Mouse (Mus musculus): ENCODE results near the gene Zfp82. TPM values are rescaled to one million over a fixed set of nuclear protein-coding genes. Genes with fewer than 3 reads are reported as not detected.

Zfp82 gene
- total RNA-seq, 2 experiments from 2014 or later, result 1.6 to 2.7 TPM

DNA sequence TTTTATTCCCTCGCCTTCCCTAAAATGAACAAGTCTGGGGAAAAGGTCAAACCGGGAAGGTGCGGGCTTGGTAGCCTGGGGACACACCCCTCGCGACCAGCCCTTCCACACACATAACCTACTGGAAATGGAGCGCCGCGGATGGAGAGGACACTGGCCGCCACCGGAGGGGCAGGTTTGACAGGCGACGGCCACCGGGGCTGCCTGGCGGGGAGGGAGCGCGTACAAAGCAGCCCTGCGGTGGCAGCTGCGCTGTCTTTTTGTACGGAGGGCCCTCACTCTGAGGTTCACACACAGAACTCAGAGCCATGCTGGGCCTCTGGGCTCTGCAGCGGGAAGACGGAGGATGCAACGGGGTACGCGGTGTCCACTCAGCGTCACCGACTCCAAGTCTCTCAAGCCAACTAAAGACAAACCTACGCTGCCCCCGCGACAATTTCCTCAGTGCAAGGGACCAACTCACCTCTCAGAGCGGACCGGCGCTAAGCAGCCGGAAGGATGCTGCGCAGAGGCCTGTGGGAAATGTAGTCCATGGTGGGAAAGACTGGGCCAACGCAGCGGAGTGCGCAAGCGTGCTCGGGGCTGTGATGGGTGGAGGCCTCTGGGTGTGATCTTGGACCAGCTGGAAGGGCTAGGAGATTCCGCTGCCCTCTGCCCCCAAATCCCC lies 21.7 kb downstream of the Zfp82 start, which contains the start of gene Zfp14:
Gene Zfp14, minus strand, starts transcription at position 499 of the 667 bp plus-strand sequence.
- peak; percentile 90 for DNase-seq (ENCODE audit: low spot score)

DNA sequence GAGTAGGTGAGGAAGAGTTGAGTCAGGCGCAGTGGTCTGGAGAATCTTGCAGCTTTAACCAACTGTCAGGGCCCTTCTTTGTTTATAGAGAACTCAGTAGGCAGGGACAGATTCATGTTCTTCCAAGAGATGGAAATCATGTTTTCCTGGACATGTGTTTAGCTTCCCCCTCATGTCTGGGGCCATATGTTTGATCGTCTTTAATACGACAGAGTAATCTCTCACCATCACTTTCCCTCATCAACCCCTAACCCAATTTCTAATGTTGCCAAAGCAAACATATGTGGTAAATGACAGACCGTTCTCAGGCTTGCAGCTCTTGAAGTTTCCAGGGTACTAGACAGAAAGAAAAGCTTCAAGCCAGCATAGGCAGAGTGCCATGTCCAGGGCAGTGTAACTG lies 24.6 kb downstream of the Zfp82 start:
- DNase-seq (ENCODE audit: low spot score), result no peak

DNA sequence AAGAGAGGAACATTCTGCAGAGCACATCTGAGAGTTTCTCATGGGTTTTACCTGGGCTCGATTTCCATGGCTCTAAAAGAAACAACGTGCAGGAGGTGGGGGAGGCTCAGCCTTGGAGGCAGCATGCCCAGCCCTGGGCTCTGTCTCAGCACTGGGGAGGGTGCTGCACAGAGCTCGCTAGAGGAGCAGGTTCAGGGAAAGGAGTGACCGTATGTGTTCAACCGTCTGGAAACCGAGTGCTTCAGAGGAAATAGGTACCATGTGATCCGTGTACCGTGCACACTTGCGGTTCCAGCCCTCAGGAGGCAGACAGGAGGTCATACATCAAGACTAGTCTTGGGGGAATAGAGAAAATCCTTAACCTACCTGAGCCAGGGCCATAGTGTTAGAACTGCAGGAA lies 28.3 kb downstream of the Zfp82 start:
- no peak for DNase-seq (ENCODE audit: low spot score)

DNA sequence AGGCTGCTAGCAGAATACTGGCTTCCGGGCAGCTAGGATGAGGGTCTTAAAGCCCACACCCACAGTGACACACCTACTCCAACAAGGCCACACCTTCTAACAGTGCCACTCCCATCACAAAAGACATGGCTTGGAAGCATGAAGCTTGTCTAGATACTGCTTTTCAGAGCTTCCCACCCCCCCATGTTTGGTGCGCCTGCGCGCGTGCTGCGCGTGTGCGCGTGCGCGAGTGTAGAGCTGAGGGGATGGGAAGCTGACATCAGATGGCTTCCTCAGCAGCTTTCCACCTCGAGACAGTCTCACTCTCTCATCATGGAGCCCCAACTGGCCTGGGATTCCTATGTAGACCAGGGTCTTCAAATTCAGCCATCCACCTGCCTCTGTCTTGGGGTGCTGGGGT lies 38.4 kb downstream of the Zfp82 start:
- DNase-seq (ENCODE audit: low spot score), result no peak

DNA sequence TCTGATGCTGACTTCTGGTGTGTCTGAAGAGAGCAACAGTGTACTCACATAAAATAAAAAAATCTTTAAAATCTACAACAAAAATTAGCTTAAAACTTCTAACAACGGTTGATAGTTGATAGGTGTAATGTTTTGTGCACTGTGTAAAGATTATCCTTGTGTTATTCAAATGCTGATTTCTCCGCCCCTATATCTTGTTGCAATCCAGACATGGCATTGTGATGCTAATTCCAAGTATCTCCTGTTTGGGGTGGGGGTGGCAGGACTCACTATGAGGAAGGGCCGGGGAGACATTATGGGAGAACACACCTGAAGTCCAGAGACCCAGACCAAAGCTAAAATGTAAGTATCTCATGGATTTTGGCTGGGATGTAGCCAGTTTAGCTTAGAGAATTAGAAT lies 41.3 kb downstream of the Zfp82 start:
- no peak for DNase-seq (ENCODE audit: low spot score)

DNA sequence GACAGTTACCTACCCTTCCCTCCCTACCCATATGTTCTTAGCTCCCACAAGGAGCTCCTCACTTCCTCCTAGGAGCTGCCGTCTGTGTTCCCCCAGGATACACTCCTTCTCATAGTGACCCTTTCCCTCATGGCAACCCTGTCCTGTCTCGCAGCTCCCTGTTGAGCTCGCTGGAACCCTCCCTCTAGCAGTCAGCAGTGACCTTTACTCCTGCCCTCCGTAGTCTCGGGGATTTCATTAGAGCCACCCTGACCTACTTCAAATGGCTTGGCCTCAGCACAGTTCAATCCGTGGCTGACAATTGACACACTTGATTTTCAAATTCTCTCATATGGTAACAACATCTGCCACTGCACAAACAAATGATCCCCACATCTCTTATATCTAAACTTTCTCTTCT lies 42.0 kb downstream of the Zfp82 start:
- no peak for DNase-seq (ENCODE audit: low spot score)

DNA sequence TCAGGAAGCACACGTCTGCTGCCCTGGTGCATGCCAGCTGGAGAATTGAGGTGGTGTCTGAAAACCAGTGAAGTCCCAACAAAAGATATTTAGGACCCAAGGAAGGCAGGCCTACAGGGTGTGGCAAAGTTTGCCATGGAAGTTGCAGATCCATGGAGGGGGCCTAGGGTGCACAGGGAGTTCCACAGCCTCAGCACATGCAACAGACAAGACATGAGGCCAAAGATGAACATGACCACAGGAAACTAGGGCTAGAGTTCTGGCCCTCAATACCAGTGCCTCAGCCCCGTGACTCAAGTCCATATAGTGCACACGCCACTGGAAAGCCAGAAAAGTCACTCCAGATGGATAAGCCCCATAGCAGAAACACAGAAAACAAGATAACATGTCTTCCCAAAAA lies 44.1 kb downstream of the Zfp82 start:
- DNase-seq (ENCODE audit: low spot score), result no peak

DNA sequence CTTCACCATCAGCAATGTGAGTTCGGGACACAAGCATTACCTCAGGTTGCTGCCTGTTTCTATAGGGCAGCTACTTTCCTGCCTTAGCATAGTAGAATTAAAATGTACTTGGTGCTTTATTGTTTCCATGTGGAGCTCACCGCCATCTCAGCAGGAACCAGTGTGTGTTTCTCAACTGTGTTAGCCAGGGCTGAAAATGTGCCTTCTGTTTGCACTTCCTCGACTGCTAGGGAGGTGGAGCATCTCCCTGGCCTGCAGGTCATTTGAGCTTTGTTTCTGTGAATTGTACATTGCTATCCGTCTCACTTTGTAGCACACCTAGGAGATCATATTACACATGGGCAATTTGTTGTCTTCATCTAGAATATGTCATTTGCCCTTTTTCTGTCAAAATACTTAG lies 45.4 kb downstream of the Zfp82 start:
- DNase-seq (ENCODE audit: low spot score), result no peak

DNA sequence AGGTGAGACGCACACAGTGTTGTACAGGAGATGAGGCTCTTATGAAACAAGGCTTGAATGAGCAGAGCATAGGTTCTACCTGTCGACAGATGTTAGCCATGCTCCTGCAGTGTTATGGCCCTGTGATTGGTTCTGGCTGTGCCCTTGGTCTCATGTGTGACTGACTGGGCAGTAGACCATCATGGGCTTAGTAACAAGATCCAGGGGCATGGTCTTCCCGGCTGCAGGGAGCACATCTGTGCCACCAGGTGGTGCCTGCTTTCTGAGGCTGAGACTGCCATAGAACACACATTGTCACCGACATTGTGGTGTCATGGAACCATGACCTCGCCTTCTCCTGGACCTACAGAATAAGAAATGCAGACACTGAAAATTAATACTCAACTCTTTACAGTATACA lies 47.3 kb downstream of the Zfp82 start:
- no peak for DNase-seq (ENCODE audit: low spot score)

DNA sequence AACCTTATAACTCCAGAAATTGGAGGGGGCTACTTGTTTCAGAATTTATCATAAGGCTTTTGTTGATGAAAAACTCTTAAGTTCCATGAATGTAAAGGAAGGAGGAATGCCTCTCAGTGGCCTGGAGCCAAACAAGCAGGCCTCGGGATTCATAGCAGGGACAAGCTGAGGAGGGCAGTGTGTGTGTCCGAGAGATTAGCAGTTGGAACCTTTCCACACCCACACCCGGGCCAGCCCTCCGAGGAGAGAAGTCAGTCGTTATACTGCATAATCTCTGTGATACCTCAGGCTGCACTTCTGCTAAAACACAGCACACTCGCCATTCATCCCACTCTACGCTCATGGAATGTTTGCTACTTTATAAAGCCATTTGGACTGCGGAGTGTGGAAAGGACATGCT lies 48.9 kb downstream of the Zfp82 start:
- no peak for DNase-seq (ENCODE audit: low spot score)

DNA sequence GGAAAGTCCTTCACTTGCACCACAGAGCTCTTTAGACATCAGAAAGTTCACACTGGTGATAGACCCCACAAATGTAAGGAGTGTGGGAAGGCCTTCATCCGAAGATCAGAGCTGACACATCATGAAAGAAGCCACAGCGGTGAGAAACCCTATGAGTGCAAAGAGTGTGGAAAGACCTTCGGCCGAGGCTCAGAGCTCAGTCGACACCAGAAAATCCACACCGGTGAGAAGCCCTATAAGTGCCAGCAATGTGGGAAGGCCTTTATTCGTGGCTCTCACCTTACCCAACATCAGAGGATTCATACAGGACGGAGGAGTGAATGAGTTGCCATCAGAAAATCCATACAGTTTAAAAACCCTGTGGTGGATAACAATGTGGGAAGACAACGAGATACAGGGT lies 49.4 kb downstream of the Zfp82 start:
- no peak for DNase-seq (ENCODE audit: low spot score)

DNA sequence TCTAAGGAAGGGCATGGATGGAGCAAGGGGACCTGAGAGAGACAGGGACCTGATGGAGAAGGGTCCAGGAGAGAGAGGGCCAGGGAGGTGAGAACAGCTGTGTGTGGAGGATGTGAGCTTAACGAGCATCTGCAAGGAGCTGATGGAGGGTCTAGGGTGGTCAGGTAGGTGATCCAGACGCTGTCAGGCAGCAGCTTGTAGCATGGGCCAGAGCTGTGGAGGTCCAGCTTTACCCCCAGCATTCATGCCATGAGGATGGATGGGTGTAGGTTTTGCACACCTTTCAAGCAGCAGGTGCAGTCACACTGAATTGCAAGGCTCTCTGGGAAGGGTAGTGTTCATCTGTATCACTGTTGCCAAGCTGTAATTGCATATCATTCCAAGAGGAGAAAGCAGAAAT lies 53.2 kb downstream of the Zfp82 start:
- DNase-seq (ENCODE audit: low spot score), result no peak

DNA sequence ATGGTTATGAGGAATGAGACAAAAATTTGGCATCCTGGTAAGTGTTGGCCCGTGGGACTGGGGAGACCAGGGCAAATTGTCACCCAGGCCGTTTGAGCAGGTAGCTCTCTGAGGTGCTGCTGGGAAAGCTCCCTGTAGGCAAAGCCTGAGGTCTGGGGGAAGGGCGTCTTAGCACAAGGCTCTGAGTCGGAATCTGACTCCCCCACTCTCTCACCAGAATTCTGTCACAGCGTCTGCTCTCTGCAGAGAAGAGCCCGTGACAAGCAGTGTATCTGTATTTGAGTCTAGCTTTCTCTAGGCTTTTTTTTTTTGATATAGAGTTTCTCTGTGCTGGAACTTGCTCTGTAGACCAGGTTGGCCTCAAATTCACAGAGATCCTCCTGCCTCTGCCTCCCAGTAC lies 55.5 kb downstream of the Zfp82 start:
- no peak for DNase-seq (ENCODE audit: low spot score)

DNA sequence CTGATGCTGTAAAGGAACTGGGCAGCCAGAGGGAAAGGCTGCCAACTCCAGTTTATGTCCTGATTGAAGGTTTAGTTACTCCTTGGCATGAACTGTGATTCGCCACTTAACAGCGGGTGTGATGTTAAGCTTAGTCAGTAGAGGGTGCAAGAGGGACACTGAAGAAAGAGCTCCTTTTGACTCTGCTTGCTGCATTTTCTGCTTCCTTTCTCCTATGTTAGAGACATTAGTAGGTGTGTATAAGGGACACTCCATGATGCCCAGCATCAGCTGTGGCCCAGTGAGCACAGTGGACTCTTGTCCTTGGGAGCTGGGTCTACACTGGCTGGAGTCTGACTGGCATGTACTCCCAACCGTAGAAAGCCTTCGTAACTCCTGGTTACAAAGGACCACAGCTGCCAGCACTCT lies 59.7 kb downstream of the Zfp82 start:
- DNase-seq (ENCODE audit: low spot score), result peak; percentile 82

DNA sequence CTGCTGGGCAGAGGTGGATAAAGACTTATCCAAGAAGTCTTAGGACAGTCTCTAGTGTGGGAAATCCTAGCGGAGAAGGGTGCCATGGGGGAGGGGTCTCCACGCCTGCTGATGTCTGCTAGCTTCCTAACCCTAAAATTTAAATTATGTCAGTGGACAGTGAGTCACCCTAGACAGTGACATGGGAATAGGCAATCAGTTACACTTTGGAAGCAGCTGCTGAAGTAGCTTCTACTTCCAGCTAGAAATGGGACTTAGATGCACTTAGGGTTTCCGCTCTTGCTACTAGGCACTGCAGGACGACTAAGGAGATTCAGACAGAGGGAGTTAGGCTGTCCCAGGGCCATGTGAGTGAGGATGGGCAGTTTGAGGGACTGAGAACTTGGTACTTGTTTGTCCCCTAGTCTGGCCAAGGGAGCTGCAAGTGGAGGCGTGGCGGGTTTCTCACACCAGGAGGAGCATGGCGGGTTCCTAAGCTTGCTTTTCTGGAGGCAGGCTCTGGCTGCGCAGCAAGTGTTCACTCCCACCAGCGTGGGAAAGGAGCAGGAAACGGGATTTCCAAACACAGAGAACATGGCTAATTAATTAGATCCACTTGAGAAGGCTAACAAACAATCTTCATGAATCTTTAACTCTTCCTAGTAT lies 62.0 kb downstream of the Zfp82 start:
- no peak for DNase-seq (ENCODE audit: low spot score)

DNA sequence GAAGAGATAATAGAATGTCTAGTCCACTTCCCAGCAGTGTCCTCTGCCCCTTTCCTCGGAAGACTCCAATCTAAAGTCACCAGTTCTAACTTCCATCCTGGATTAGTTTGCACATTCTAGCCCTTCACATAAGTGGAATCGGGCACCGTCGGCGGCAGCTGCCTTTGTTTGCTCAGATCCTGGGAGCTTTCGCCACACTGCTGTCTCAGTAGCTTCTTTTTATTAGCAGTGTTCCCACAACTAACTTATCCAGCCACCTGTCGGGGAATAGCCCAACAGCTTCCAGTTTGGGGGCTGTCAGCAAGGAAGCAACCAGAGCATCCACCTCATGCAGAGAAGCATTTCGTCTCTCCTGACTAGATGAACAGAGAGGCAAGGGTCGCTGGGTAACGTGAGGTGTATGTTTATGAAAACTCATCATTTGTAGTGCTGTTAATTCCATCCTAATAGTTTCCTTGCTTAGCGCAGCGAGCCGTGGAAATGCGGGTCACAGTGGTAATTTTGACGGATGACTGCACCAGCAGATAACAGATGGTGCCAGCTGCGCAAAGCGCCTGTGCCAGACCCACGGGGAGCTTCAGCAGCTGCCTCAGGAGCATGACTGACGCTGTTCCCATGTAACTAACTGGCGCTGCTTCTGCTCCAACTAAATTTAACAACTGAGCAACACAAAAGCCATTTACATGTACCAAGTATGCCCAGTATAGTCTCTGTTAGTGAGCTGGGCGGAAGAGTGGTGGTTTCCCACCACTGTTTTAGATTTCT lies 63.2 kb downstream of the Zfp82 start:
- peak; percentile 90 for DNase-seq (ENCODE audit: low spot score)

DNA sequence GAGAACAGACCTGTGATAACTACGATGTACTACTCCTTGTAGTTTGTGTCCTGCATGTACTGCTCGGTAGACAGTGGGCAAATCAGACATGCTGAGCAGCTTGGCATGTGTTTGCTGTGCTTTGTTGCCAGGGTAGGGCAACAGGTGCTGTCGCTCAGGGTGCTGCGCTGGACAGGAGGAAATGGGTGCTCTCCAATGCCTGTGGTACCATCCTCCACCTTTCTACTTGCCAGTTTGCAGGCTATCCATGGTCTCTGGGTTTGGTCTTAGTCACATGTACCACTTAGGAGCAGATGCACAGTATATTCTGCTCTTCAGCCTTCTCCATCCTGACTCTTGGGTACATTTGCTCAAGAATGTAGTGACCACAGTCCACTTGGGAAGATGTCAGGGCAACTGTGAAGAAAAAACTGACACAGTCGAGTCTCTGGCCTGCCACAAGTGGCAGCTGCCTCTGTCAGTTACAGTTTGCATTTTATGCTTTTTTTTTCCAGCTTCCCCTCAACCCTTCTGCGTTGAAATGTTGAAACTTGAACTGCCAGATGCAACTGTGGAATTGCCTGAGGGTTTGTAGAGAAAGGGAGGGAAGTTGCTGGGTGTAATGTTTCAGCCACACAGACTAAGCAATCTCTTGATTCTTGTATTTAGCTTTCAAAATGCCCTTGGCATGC lies 64.5 kb downstream of the Zfp82 start:
- peak; percentile 56 for DNase-seq (ENCODE audit: low spot score)

DNA sequence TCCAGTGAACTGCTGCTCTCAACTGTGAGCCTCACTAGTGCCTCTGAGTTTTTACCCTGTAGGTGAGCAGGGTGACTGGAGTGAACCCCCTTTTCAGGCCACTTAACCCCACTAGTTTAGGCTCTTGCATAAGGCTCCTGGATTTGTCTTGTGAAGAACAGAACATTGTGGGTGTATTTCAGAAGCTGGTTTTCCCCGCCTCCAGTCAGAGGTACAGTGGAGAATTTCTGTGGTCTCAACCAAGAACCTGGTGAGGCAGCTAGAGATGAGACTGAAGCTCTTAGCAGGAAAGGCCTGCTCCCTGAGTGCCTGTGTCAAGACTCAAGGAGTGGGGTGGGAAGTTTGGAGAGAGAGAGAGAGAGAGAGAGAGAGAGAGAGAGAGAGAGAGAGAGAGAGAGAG lies 65.1 kb downstream of the Zfp82 start:
- no peak for DNase-seq (ENCODE audit: low spot score)

All from gastrocnemius, adult 18-20 months (tissue).